Mouse (Mus musculus) ES-E14 (cell line): ENCODE results near the gene Cpt1c. TPM values are rescaled to one million over a fixed set of nuclear protein-coding genes. Genes with fewer than 3 reads are reported as not detected.
A peak's percentile ranks its signal among the peaks of the same experiment; 100 is the strongest.

Experiments
- DNase-seq: peaks from one replicate; pipeline ENCODE4 v3.0.0-alpha.2; 2013; ENCODE audit warnings: low read depth, low spot score
- H3K27ac ChIP-seq: 2 replicates; pipeline ENCODE4 v1.5.1; 2012; ENCODE audit warnings: low read depth, mild to moderate bottlenecking, low read length, moderate library complexity, mixed read lengths; ENCODE audit not compliant: poor library complexity, insufficient read depth, severe bottlenecking
- H3K36me3 ChIP-seq: 2 replicates; pipeline ENCODE4 v1.6.1; 2012; ENCODE audit warnings: mild to moderate bottlenecking, low read length, moderate library complexity, mixed read lengths; ENCODE audit not compliant: control insufficient read depth, poor library complexity, insufficient read depth, severe bottlenecking
- H3K4me1 ChIP-seq, 2 experiments: fragments of 150-350 bp in 1 of 2; sonication (generic) in 1 of 2; 2 replicates each; pipeline ENCODE4 v1.6.1; 2012; ENCODE audit warnings: low read length in 2 of 2, mild to moderate bottlenecking in 1 of 2, mixed read lengths in 1 of 2; ENCODE audit not compliant: control insufficient read depth in 2 of 2, insufficient read depth in 2 of 2, poor library complexity in 1 of 2
- H3K4me3 ChIP-seq, 2 experiments: fragments of 150-350 bp in 1 of 2; sonication (generic) in 1 of 2; 2 replicates each; pipeline ENCODE4 v1.5.1; 2012; ENCODE audit warnings: low read length in 2 of 2, low read depth in 1 of 2, mild to moderate bottlenecking in 1 of 2, mixed read lengths in 1 of 2; ENCODE audit not compliant: insufficient read depth in 1 of 2, poor library complexity in 1 of 2, severe bottlenecking in 1 of 2
- H3K9ac ChIP-seq: 2 replicates; pipeline ENCODE4 v1.6.1; 2012; ENCODE audit warnings: low read depth, mild to moderate bottlenecking, low read length, mixed read lengths; ENCODE audit not compliant: poor library complexity, insufficient read depth, severe bottlenecking
- H3K9me3 ChIP-seq: fragments of 150-350 bp; sonication (generic); 2 replicates; pipeline ENCODE4 v1.6.1; 2012; ENCODE audit warnings: low read depth, mild to moderate bottlenecking, low read length; ENCODE audit not compliant: control insufficient read depth, insufficient read depth
- CHD2 ChIP-seq: IDR thresholded peaks from 2 replicates; pipeline ENCODE4 v1.6.1; 2014; ENCODE audit warnings: mild to moderate bottlenecking, low read depth, low read length, inconsistent platforms
- HCFC1 ChIP-seq: IDR thresholded peaks from 2 replicates; pipeline ENCODE4 v1.6.1; 2012; ENCODE audit warnings: low read length, inconsistent platforms, borderline replicate concordance; ENCODE audit not compliant: insufficient read depth
- MAFK ChIP-seq: IDR thresholded peaks from 2 replicates; pipeline ENCODE4 v1.6.1; 2014; ENCODE audit warnings: mild to moderate bottlenecking, low read depth, low read length, inconsistent platforms; ENCODE audit not compliant: insufficient read depth
- ZC3H11A ChIP-seq: IDR thresholded peaks from 2 replicates; pipeline ENCODE4 v1.6.1; 2012; ENCODE audit warnings: low read depth, mild to moderate bottlenecking, inconsistent platforms, low read length, borderline replicate concordance
- ZNF384 ChIP-seq: IDR thresholded peaks from 2 replicates; pipeline ENCODE4 v1.6.1; 2012; ENCODE audit warnings: low read depth, low read length, inconsistent platforms
- in situ Hi-C, 2 experiments: fragments of 600-800 bp; cut with MboI; formaldehyde crosslinking; loops; one replicate each; pipeline ENCODE4 v1.15.1; 2025; ENCODE audit warnings: low sequenced_read_pairs in 2 of 2, inconsistent platforms in 1 of 2; ENCODE audit not compliant: unreplicated experiment in 2 of 2
- total RNA-seq: library from RNA; depleted of rRNA; stranded (reverse); fragments of 300-350 nt; gene quantifications from 2 replicates; pipeline ENCODE4 v1.2.3, GENCODE M21; 2012

Gene Cpt1c
- total RNA-seq, 1 experiment: 60.3 TPM

DNA sequence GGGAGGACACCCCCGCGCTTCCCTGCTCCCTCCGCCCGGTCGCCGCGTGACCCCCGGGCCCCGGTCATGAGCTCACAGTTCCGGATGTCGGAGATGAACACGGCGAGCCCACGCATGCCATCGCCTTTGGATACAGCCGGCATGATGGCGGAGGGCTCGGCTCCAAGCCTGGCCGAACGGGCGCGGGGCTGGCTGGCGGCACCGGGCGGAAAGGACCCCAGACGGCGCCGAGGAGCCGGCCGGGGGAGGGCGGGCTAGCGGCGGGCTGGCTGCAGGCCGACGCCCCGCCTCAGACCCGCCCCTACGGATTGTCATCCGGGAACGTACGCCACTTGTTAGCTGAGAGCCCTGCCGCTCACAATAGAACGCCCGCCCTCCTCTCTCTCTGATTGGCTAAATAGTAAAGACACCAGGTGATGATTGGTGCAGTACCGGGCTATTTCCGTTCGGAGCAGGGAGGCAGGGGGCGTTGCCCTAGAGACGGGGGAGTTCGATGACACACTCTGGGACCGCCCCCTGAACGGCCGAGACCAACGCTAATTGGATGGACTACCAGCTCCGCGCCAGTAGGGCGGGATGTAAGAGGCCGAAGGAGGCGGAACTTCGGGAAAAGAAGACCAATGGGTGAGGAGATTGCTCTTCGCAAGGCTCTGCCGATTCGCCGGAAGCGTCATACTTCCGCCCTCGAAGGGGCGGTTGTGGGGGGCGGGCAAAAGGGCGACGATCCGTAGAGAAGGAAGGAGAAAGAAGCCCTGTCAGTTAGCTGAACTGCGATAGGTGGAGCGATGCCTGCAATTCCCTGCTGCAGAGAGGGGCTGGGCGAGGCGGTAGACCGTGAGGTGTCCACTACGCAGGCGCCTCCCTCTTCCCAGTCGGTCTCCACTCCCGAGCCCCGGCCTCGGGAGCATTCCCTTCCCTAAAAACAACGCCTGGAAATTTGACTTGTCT, 45.2 kb downstream of the Cpt1c start, which contains the start of gene Ap2a1:
Ap2a1 (minus strand) TSS at position 293 of the 948 bp plus-strand sequence.
- in situ Hi-C loops: no loop called here
- peak; percentile 100 for DNase-seq
- peak within 1 kb of the TSS; percentile 79 to 94 for H3K4me3 ChIP-seq

DNA sequence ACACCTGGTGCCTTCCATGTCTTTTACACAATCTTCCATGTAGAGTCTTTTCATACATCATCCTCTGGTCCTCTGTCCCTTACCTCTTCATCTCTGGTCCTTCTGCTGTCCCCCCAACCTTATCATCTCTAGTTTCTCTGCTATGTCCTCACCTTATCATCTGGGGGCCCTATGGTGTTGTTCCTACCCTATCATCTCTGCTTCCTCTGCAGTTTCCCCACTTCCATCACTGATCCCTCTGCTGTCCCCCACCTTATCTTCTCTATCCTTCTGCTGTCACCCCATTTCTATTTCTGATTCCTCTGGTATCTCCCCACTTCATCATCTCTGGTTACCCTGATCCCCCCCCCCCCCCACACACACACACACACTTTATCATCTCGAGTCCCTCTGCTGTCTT, 46.1 kb downstream of the Cpt1c start:
- no peak for DNase-seq
- peaks cover 2% of the 10 kb centered on the region; the same call in 1 of the 2 replicates for H3K36me3 ChIP-seq
- TF ChIP-seq CHD2 (no peak), HCFC1 (no peak), ZNF384 (no peak), ZC3H11A (no peak), MAFK (no peak)
- H3K4me3 ChIP-seq: peak overlapping the region; percentile 79 to 94
- in situ Hi-C loops: no loop called here
- peak overlapping the region; percentile 82 for H3K9ac ChIP-seq
- H3K4me1 ChIP-seq: peaks cover 0 to 10% of the 10 kb centered on the region in 2 experiments; a peak in 1 of 4 replicates
- no peak overlapping the region for H3K27ac ChIP-seq
- no peaks in the 10 kb centered on the region for H3K9me3 ChIP-seq

More for the DNA sequence above, 45.2 kb downstream of the Cpt1c start, which contains the start of gene Ap2a1:
- Histone ChIP-seq H3K27ac (peak within 1 kb of the TSS; percentile 13; the same call in 1 of the 2 replicates), H3K36me3 (peaks cover 2% of the 10 kb centered on the region; the same call in 1 of the 2 replicates), H3K9ac (peak within 1 kb of the TSS; percentile 82), H3K4me1 (peaks cover 0 to 10% of the 10 kb centered on the region in 2 experiments; a peak in 1 of 4 replicates), H3K9me3 (no peaks in the 10 kb centered on the region)
- TF ChIP-seq HCFC1: no peak
- TF ChIP-seq MAFK: no peak
- no peak for TF ChIP-seq ZNF384
- TF ChIP-seq CHD2: peak; percentile 94
- no peak for TF ChIP-seq ZC3H11A

DNA sequence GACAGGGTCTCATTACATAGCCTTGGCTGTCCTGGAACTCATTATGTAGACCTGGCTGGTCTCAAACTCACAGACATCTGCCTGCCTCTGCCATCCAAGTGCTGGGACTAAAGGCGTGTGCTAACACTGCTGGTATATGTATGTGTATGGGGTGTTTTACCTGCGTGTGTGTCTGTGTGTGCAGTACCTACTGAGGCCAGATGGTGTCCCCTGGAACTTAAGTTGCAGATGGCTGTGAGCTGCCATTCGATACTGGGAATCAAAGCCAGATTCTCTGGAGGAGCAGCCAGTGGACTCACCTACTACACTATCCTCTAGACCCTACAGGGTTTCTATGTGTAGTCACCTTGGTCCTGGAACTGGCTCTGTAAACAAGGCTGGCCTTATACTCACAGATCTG, 49.2 kb downstream of the Cpt1c start:
- peak; percentile 63 for DNase-seq
- Histone ChIP-seq H3K36me3 (peaks cover 5% of the 10 kb centered on the region; the same call in 1 of the 2 replicates), H3K4me3 (no peak overlapping the region), H3K27ac (no peak overlapping the region), H3K4me1 (peaks cover 0 to 12% of the 10 kb centered on the region in 2 experiments; a peak in 2 of 4 replicates), H3K9ac (no peak overlapping the region), H3K9me3 (no peaks in the 10 kb centered on the region)
- in situ Hi-C loops: no loop called here
- no peak for TF ChIP-seq ZC3H11A
- TF ChIP-seq HCFC1: no peak
- TF ChIP-seq CHD2: no peak
- no peak for TF ChIP-seq ZNF384
- TF ChIP-seq MAFK: no peak

DNA sequence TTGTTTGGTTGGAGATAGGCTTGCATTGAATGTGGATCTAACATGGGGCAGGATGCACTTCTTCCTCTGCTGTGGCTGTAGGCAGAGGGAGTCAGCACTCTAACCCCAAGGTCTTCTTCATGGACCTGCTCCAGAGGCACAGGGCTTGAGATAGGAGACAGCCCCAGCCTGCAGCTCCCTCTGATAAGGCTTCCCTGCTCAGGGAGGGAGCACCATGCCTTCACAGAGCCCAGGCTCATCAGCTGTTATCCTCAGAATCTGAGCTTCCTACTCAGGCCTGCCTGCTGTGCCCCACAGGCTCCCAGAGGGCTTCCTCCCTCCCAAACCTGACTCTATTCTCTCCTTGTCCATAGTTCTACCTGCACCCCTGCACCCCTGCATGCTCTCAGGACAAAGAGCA, 52.1 kb downstream of the Cpt1c start:
- no peak for DNase-seq
- in situ Hi-C loops: no loop called here
- peaks cover 5% of the 10 kb centered on the region; the same call in 1 of the 2 replicates for H3K36me3 ChIP-seq

More for the DNA sequence above, 52.1 kb downstream of the Cpt1c start:
- Histone ChIP-seq H3K4me1 (peaks cover 0 to 3% of the 10 kb centered on the region in 2 experiments; a peak in 1 of 4 replicates), H3K4me3 (no peak overlapping the region), H3K9ac (no peak overlapping the region), H3K27ac (no peak overlapping the region), H3K9me3 (no peaks in the 10 kb centered on the region)
- TF ChIP-seq ZNF384 (no peak), HCFC1 (no peak), ZC3H11A (no peak), CHD2 (no peak)
